Mouse (Mus musculus): ENCODE measurements around the gene Gm9945. TPM values are rescaled to one million over a fixed set of nuclear protein-coding genes. Genes with fewer than 3 reads are reported as not detected.

Gene Gm9945
- polyA plus RNA-seq, 1 experiment, result not detected

DNA sequence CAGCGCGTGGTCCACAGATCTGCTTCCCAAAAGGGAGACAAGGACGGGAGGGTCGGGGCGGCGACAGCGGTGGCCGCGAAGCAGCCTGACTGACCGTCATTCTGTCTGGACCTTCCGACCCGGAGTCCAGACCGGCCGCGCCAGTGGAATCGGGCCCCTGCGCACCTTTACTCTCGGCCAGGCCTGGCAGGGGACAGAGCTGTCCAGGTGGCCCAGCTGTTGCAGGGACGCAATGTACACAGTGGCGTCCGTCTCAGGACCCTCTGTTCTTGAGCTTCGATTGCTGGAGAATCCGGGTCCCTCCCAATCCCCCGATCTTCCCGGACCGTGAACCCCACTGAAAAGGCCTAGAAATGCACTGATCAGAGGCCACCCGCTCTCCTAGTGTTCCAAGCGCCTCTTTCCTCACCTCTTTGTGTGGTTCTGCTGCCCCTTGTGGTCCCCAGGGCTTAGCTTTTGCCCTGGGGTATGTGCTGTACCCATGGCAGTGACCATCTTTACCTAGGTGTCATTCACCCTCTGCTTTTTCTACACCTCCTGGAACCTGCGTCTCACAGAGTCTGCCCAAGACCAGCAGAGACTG is 22.5 kb upstream of the Gm9945 start:
- 22% methylated on average over 29 of the region's 29 CpGs for WGBS
- DNase-seq (ENCODE audit: low read depth, low spot score), result no peak

DNA sequence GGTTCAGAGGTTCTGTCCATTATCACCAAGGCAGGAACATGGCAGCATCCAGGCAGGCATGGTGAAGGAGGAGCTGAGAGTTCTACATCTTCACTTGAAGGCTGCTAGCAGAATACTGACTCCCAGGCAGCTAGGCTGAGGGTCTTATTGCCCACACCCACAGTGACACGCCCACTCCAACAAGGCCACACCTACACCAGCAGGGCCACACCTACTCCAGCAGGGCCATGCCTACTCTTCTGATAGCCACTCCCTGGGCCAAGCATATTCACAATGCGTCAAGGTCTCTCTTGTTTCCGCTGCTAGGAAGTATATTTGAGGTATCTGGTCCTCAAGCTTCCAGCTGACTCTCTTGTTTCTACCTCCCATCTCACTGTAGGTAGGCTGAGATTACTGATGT is 21.0 kb upstream of the Gm9945 start:
- no peak for DNase-seq (ENCODE audit: low read depth, low spot score)
- WGBS, result 70% methylated on average over 3 of the region's 3 CpGs

DNA sequence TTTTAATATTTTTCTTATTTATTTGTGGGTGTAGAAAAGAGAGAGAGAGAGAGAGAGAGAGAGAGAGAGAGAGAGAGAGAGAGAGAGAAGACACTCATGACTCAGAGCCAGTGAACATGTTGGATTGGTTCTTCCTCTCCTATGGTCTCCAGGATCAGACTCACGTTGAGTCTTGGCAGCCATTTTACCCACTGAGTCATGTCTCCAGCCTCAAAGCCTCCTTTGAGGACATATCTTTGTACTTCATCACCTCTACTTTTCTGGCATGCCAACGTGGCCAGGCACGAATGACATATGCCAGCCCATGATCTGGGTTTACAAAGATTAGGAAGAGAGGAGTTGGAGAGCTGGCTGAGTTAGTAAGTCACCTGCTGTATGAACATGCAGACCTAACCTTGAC is 19.8 kb upstream of the Gm9945 start:
- 78% methylated on average over 3 of the region's 3 CpGs for WGBS
- DNase-seq (ENCODE audit: low read depth, low spot score), result no peak

DNA sequence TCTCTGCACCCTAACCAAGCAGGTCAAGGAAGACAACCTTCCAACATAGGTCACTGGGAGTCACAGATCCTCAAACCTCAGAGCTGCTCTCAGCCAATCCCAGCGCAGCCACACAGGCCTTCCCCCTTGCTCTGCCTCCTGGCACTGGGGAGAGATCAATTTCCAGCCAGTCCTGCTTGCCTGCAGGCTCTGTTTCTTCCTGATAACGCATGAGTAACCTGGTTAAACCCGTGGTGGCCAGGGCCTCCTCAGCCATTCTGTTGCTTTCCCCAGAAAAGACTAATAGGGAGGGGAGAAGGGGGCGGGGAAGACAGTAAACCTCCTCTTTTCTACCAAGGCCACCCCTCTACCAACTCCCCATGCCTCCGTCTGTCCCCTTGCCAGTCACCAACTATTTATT is 18.2 kb upstream of the Gm9945 start:
- no peak for DNase-seq (ENCODE audit: low read depth, low spot score)
- 42% methylated on average over 5 of the region's 5 CpGs for WGBS

DNA sequence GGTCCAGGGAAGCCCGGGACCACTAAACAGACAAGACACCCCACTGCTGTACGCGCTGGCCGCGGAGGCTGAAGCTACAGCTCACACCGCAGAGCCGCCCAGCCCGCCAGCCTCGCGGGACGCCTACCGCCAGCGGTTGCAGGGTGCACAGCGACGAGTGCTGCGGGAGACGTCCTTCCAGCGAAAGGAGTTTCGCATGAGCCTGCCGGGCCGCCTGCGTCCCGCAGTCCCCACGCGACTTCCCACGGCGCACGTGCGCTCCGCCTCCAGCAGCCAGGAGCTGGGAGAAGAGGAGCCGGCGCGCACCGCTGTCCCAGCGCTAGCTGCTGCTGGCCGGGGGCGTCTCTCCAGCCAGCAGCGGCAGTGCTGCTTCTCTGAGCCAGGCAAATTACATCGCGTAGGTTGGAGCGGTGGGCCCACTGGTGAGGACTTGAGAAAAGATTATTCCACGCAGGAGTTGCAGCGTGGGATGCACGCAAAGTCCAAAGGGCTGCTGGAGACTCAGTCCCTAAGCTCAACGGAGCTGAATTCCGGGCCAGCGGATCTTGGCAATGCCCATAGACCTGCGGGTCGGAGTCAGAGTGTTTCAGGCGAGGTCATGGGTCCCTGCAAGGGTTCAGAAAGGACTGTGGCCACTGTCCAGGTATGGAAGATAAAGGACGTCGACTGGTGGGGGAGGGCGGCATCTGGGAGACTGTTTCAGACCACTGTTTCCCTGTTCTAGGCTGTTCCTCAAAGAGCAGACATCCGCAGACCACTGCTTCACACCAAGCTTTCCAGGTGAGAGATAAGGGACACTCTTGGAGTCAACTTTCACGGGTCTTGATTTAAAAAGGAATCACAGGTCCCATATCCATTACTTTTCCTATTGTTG is 16.2 kb upstream of the Gm9945 start:
- WGBS, result 22% methylated on average over 55 of the region's 55 CpGs
- DNase-seq (ENCODE audit: low read depth, low spot score), result no peak

DNA sequence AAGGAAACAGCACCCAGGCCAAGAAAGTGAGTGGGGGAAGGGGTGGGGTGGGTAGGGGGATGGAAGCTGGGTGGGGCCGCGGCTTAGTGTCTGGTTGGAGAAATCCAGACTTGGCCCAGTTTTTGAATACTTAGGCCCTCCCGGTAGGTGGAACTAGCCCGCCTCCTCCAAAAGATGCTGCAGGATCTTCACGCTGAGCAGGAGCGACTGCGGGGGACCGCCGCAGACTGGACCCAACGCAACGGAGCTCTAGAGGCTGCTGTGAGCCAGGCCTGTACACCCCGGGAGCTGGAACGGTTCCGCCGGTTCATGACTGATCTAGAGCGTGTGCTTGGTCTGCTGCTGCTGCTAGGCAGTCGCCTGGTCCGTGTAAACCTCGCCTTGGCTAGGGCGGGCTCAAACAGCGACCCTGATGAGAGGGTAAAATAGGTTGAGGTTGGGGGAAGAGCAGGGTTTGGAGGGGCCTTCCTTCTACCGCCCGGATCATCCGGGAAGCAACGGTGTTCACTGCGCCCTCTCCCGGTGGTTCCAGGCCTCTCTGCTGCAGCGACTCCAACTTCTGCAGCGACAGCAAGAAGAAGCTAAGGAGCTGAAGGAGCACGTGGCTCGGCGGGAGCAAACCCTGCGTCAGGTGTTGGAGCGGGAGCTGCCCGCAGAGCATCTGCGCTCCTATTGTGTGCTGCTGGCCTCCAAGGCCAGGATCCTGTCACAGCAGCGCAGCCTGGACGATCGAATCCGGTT is 13.6 kb upstream of the Gm9945 start:
- no peak for DNase-seq (ENCODE audit: low read depth, low spot score)
- 21% methylated on average over 40 of the region's 40 CpGs for WGBS

DNA sequence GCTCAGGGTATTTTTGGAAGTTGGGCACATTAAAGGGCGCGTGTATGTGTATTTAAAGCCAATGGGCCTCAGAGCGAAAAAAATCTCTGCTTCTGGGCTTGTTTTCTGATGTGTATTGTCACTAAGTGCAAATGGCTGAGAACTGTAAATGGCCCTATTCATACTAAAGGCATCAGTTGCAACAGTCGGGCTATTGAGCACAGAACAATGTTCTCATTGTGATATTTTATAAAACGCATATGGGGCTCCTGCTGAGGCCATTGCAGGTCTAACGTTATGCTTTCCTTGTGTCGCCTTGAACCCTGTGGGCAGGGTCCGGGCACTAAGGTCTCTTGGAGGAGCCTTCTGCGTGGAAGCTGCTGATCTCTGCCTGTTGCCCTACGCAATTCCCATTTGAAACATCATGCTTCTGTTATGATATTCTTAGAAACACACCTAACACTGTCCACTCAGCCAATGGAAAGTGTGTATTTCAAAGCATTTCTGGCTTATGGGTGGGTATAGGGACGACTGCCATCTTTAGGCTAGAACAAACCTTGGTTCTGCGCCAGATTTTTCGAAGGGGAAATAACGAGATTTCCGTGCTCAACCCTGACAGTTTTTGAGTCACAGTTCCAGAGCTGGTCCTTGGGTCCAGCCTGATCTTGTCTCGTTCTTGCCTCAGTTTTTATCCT is 10.5 kb upstream of the Gm9945 start:
- WGBS, result 24% methylated on average over 16 of the region's 16 CpGs
- DNase-seq (ENCODE audit: low read depth, low spot score), result no peak

DNA sequence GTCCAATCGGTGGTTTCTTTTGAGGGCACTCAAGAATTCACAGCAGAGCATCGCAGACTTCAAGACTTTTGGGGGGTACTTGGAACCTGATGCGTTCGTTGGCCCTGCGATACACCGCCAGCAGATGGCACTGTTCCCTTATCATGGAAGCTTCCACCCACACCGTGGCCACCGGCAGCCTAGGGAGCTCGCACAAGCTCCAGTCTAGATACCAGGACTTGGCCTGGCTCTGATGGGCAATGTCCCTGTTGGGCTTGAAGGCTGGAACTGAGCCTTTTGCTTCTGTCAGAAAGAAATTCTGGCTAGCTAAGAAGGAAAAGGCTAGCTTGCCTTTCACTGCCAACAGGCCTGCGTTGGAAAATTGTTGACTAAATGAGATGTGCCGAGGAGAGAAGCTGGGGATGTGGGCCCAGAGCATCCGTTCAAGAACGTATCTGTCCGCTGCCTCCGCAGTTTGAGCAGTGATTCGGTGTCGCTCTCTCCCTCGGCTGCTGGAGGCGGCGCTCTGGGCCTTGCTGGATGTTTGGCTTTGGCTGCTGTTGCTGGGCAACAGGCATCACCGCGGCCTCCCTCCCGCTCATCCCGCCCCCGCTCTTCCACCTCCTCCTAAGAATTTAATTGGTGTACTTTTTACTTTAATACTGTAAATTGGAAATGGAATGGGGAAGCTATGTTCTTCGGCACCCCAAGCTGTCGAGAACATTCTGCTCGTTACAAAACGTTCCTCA is 9.8 kb upstream of the Gm9945 start, which contains the start of gene Gm9837:
Gm9837 (minus strand) TSS at position 512 of the 728 bp plus-strand sequence.
- DNase-seq (ENCODE audit: low read depth, low spot score), result no peak
- 6% methylated on average over 29 of the region's 29 CpGs for WGBS

DNA sequence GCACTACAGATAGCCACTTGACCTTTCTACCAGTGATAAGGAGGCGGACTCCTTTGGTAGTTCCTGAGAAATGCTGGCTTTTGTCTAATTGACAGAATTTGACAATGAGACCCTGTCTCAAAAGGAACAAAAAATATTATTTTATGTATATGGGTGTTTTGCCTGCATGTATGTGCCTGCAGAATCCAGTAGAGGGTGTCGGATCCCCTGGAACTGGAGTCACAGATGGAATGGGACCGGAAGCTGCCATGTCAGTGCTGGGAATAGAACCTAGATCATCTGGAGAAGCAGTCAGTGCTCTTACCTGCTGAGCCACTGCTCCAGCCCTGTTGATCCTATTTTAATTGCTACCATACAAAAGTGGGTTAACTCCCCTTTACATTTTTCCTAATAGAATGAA is 7.3 kb upstream of the Gm9945 start:
- 70% methylated on average over 3 of the region's 3 CpGs for WGBS
- DNase-seq (ENCODE audit: low read depth, low spot score), result no peak

DNA sequence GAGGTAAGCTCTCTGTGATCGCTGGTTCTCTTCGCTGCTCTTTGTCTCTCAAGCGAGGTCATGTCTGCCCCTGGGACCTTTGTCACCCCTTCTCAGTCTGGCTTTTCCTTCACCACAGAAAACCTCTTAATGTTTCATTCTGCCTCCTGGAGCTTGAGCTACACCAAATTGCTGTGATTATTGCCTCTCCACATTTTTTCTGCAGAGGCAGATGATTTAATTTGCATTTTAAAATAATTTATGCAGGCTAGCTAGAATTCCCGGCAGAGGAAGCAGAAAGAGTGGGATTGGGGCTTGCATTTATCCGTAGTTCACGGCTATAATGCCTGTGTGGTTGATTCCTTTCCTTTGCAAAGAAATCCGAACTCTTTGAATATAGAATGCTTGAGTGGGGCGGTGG is 4.3 kb upstream of the Gm9945 start:
- DNase-seq (ENCODE audit: low read depth, low spot score), result no peak
- 41% methylated on average over 8 of the region's 8 CpGs for WGBS

DNA sequence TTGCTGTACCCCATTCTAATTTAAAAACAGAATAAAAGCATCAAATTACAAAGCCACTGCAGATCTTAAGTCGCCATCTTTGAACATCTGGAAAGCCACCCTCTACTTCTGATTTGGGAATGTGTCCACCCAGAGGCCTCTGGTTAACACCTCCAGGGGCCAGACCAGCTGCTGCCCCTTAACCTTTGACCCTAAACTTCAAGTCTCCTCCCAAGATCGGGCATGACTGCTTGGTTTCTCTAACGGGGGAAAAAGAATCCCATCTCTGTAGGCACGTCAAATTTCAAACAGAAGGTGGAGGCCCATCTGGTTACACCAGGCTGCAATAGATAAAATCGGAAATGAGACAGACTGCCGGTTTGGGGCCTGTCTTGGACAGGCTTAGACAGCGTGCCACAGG is 2.1 kb upstream of the Gm9945 start:
- WGBS, result 79% methylated on average over 7 of the region's 7 CpGs
- no peak for DNase-seq (ENCODE audit: low read depth, low spot score)

DNA sequence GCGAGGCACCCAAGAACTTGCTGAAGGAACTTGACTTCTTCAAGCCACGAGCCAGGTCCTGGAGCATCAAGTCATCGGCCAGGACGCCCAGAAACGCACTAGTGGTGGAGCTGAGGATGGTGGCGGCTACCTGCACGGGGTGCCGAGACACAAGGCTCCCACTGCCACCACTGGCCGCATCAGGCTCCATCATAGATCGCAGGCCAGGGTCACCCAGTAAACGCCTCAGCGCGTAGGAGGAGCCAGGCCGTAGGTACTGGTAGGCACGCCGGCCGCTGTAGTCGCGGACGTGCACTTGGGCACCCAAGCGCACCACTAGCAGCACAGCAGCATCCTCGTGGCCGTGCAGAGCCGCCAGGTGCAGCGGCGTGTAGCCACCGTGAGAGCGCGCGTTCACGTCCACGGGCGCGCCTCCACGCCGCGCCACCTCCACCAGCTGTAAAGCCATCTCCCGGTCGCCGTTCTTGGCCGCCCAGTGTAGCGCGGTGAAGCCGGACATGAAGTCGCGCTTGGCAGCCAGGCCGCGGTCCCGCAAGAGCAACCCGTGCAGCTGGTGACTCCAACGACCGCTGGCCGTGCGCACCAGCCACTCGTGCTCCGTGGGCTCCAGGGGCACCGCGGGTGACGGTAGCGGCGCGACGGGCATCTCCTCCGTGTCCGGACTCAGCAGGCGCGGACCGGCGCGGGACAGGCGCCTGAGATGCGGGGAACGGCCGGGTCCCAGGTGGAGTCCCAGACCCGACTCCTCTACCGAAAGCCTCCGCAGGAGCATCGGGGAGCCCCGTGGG is 1.4 kb upstream of the Gm9945 start:
- no peak for DNase-seq (ENCODE audit: low read depth, low spot score)
- 8% methylated on average over 79 of the region's 79 CpGs for WGBS

DNA sequence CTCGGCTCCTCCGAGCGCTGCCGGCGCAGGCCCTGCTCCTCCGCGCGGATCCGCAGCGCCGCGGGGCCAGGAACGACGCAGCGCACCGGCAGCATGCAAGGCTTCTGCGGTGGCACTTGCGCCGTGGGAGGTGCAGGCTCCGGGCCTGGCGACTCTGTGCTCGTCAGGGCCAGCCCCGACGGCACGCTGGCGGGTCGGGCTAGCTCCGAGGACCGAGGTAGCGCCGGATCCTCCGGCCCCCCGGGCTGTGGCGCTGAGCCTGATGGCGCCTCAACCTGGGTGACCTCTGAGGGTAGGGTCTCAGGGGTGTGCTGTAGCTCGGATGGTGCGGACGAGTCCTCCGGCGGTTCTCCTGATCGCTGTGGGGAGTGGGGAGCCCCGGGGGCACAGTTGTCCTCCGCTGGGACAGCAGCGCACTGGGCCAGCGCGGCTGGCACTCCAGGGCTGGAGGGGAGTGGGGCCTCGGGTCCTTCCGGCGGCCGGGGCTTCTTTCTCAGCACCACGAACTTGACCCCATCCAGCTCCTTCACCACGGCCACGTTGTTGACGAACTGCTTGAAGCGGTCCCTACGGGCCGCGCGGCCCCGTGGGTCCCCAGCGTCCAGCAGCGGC is 689 bp upstream of the Gm9945 start:
- 1% methylated on average over 62 of the region's 62 CpGs for WGBS
- DNase-seq (ENCODE audit: low read depth, low spot score), result no peak

DNA sequence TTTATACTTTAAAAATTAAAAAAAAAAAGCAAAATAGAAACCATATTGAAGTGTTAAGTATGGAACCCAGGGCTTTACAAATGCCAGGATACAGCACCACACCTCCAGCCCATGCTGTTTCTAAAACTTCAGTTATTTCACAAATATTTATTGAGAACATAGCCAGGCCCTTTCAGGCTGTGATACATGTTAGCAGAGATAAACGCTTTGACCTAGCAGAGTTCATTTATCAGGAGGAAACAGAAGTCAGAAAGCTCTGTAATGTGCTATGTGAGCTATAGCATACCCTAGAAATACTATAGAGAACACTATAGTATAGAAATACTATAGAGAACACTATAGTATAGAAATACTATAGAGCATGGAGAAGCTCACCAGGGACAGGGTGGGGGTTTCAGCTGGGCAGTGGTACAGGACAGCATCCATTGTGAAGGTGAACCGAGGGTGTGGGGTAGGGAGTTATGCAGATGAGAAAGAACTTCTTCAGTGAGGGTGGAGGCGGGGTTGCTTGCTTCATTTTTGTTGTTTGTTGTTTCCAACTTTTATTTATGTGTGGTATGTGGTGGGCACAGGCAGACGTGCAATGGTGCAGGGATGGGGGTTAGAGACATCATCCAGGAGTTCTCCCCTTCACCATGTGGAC is 1.2 kb downstream of the Gm9945 start:
- 91% methylated on average over 4 of the region's 4 CpGs for WGBS
- DNase-seq (ENCODE audit: low read depth, low spot score), result no peak

DNA sequence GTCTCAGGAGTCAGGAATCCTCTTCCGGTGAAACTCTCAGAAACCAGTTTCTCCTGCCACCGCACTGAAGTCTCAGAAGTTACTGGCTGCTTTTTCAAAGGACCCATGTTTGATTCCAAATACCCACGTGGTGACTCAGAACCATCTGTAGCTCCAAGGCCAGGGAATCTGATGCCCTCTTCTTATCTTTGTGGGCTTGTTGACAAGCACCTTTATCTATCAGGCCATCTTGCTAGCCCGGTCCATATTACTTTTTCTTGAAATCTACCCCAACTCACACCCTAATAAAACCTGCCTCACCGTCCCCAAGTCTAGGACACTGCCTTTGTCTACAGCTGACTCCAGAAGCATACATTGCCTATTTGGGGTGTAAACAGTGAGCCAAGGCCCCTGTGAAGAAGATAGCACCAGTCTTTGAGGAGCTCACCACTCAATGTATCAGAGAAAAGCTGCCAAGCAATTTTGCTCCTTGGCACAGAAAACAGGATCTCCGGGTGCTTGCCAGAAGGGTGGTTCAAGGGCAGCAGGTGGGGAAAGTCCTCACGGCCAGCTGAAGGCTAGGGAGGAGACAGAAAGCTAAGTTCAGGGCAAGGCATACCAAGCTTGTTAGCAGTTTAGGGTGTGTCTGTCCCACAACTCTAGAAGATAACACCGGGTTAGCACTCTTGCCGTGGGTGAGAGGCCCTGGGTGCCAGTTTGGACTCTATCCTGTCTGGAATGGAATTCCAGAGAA is 3.4 kb downstream of the Gm9945 start:
- DNase-seq (ENCODE audit: low read depth, low spot score), result peak; percentile 51
- WGBS, result 36% methylated on average over 9 of the region's 9 CpGs

DNA sequence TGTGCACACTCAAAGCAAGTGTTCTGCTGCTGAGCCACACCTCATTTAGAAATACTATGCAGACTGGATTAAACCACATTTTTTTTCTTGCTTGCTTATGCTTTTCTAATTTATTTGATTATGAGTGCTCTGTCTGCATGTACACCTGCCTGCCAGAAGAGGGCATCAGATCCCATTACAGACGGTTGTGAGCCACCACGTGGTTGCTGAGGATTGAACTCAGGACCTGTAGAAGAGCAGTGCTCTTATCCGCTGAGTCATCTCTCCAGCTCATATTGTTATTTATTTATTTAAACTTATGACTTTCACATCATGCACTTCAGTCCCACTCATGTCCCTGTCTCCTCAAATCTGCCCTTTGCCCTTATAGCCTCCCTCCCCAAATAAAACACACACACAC is 5.8 kb downstream of the Gm9945 start:
- 35% methylated on average over 3 of the region's 3 CpGs for WGBS

DNA sequence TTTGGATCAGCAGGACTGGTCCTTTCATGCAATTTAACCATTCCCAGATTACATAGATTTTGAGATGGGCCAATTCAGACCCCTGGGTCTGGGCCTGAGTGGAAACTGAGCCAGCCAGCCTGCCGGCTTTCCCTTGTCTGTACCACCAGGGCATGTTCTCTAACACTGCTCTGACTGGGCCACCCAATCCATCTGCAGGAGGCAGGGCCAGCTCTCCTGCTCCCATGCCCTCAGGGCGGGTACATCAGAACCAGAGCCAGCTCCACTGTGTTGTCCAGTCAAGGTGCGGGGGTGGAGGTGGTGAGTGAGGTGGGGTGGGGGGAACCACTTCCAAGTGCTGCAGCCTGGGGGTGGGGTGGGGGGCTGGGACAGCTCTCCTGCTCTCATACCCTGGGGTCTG is 6.4 kb downstream of the Gm9945 start:
- DNase-seq (ENCODE audit: low read depth, low spot score), result no peak
- whole genome bisulfite sequencing, result 88% methylated on average over 3 of the region's 3 CpGs

More for the DNA sequence above, 5.8 kb downstream of the Gm9945 start:
- no peak for DNase-seq (ENCODE audit: low read depth, low spot score)
